Mouse (Mus musculus): Measurements from ENCODE around the gene Mmp8. TPM values are rescaled to one million over a fixed set of nuclear protein-coding genes. Genes with fewer than 3 reads are reported as not detected.

The Mmp8 gene
- polyA plus RNA-seq, 1 experiment from 2014 or later: 5.3 TPM

GRCm38 (mm10) chr9:7605638-7606037 lies 47.4 kb downstream of the Mmp8 start:
- DNase-seq (ENCODE audit: low spot score): no peak
- ATAC-seq: no peak
- no peaks in the 10 kb centered on the region for H3K4me1 ChIP-seq (ENCODE audit: insufficient read depth, low read depth, low read length)
- H3K36me3 ChIP-seq (ENCODE audit: insufficient read depth, low read length): no peaks in the 10 kb centered on the region
- no peak overlapping the region for H3K9ac ChIP-seq (replicated peaks; ENCODE audit: low read depth)
- H3K27me3 ChIP-seq (replicated peaks; ENCODE audit: insufficient read depth, low read length): no peaks in the 10 kb centered on the region
- H3K27ac ChIP-seq (ENCODE audit: low read length): no peak overlapping the region
- H3K9me3 ChIP-seq (ENCODE audit: low read length): no peaks in the 10 kb centered on the region
- TF ChIP-seq CTCF (IDR thresholded peaks at IDR 0.05): no peak
- no peak for TF ChIP-seq EP300 (IDR thresholded peaks at IDR 0.05)
- no peak overlapping the region for H3K4me2 ChIP-seq (replicated peaks; ENCODE audit: low read depth, low read length)
- H3K4me3 ChIP-seq (ENCODE audit: low read depth, low read length): no peak overlapping the region
- WGBS: 81% methylated on average over 12 of the region's 12 CpGs

Other genes starting within 250 kb of the Mmp8 start
- gene Mmp12, start 214.1 kb upstream of the Mmp8 start, polyA plus RNA-seq (2015; fragmentation: Nextera tagmentation; extraction: Ambion mirVana): 1.3 and 2.4 TPM in 2 replicates
- gene Mmp1b, start 170.4 kb upstream of the Mmp8 start, polyA plus RNA-seq (2015; fragmentation: Nextera tagmentation; extraction: Ambion mirVana): not detected in 2 replicates
- gene Mmp3, start 112.6 kb upstream of the Mmp8 start, polyA plus RNA-seq (2015; fragmentation: Nextera tagmentation; extraction: Ambion mirVana): 0.08 TPM in 1 of 2 replicates, not detected in the other
- gene Mmp10, start 56.1 kb upstream of the Mmp8 start, polyA plus RNA-seq (2015; fragmentation: Nextera tagmentation; extraction: Ambion mirVana): not detected in 2 replicates
- 0.10 and 0.14 TPM in 2 replicates for gene Mmp27, start 12.9 kb downstream of the Mmp8 start, polyA plus RNA-seq (2015; fragmentation: Nextera tagmentation; extraction: Ambion mirVana)
- gene Mmp20, start 69.8 kb downstream of the Mmp8 start, polyA plus RNA-seq (2015; fragmentation: Nextera tagmentation; extraction: Ambion mirVana): not detected in 2 replicates
- gene Mmp7, start 133.6 kb downstream of the Mmp8 start, polyA plus RNA-seq (2015; fragmentation: Nextera tagmentation; extraction: Ambion mirVana): not detected in 2 replicates
- gene Tmem123, start 205.6 kb downstream of the Mmp8 start, polyA plus RNA-seq (2015; fragmentation: Nextera tagmentation; extraction: Ambion mirVana): 99.5 and 112 TPM in 2 replicates